Mouse (Mus musculus): ENCODE data around the gene Babam2.
"Not testable (repeated sequence)": the region's sequence is repeated elsewhere in the genome, so short reads cannot be mapped to it uniquely, and the experiment has no call there.

The Babam2 gene

DNA sequence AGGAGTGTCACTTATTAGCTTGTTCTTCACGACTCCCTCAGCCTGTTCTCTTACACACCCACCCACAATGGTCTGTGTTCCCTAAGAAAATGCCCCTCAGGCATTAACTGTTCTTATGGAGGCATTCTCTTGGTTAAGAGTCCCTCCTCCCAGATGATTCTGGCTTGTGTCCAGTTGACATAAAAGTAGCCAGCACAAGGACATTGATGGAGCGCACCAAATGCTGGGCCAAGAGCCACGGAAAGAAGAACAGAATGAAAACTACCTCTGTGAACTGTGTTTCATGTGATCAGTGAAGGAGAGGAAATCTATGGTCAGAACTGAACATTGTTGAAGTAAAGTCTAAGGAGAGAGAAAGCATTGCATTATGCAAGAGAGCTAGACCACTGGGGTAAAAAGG lies 89.7 kb downstream of the Babam2 start:
- DNase-seq (ENCODE audit: low spot score in 2 of 2): no peak

DNA sequence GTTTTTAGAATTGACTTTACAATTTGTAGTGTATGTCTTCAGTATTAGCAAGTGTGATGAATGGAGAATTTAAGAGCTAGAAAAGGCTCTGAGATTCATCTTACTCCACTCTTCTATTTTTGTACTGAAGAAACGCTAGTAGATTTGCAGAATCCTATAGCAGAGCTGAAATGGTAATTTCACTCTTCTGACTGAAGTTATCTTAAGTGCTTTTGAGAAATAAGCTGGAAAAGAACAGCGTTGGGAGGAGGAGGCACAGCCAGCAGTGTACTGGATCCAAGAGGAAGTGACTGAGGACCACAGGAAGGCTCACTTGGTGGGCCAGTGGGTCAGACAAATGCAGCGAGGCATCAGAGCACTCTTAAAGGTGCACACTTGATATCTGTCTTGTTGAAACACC lies 90.1 kb downstream of the Babam2 start:
- DNase-seq (ENCODE audit: low spot score in 2 of 2): no peak

DNA sequence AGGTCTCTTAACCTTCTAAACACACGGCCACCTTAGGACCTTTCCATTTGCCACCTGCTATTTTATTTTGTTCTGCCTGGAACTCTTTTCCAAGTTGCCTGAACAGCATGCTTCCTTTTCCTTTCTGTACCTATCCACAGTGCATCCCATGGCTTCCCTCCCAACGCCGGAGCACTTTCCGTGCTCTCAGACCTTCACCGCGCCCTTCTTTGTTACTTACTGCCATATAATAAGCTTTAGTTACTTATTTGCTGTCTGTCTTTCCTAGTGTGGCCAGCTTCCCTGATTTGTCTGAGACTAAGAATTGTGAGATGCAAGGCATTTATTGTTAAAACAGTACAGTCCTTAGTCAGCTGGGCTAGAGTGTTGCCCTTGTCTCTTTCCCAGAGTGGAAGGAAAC lies 94.9 kb downstream of the Babam2 start:
- DNase-seq (ENCODE audit: low spot score in 2 of 2): no peak

DNA sequence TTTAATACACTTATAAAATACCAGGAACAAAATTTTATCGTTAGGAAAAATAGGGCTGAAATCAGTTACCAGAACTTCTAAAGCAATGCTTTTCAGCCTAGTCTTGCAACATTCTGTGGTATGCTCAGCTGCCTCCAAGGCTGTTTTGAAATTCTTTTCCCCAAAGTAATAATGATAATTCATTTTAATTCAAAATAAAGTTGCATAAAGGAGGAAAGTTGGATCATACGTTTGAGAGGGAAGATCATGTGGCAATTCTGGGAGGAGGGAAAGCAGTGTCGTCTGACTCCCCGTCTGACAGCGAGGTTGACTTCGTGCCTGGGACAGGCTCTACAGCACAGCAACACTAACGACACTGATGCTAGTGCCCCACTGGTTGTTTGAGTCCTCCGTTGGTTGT lies 95.4 kb downstream of the Babam2 start:
- peak; percentile 21 to 24 for DNase-seq (ENCODE audit: low spot score in 2 of 2)

DNA sequence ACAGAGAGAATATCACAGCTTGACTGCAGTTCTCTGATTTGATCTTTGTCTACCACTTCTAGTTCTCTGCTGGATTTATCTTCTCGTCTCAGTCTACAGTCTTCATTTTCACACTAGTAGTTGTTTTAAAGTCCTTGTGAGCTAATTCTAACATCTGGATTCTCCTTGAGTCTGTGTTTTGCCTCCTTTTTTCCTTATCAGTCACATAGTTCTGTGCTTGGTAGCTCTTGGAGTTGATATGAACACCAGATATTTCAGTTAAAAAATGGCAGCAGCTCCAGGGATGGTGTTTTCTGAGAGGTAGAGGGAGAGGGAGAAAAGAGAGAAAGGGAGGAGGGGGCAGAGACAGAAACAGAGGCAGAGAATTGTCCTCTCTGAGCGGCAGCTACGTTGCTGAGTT lies 97.9 kb downstream of the Babam2 start:
- no peak for DNase-seq (ENCODE audit: low spot score in 2 of 2)

DNA sequence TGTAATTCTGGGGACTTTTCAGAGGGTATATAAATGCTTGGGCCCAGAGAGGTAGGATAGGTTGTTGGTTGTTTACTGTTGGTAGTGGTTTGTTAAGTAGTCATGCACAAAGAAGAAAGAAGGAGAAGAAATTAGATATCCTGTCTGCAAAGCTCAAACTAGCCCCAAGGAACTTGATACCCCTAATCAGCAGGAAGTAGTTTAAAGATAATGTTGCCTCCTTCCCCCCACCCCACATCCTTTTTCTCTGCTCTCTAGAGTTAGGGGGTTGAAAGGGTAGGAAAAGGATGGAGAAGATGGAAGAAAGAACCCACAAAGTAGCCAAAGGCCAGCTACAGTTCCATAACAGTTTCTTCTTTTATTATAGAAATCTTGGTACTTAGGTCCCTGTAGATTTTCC lies 99.5 kb downstream of the Babam2 start:
- DNase-seq (ENCODE audit: low spot score in 2 of 2): no peak

DNA sequence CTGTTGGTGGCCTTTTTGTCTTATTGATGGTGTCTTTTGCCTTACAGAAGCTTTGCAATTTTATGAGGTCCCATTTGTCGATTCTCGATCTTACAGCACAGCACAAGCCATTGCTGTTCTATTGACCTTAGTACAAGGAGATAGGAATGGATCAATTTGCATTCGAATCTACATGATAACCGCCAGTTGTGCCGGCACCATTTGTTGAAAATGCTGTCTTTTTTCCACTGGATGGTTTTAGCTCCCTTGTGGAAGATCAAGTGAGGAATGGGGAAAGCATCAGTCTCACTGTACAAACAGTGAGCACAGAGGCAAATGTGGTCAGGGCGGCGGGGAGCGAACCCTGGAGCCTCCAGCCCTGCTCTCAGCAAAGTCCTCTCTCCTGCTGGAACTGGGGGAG lies 106.7 kb downstream of the Babam2 start:
- not testable (repeated sequence) for DNase-seq (ENCODE audit: low spot score in 2 of 2)

DNA sequence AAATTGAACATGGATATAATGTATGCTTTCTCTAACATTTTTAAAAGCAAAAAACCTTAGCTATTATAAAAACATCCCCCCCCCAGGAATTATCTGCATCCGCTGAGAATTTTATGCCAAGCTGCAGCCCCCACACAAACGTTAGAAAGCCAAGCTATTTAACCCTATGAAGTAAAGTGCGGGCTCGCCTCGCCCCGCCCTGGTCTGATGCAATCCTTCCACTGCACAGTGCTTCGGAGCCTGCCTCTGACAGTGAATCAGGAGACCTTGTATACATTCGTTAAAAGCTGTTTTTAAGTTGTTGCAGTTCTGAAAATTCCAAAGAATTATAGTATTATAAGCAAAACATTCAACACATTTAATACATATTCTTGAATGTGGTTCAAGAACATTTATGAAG lies 107.3 kb downstream of the Babam2 start:
- DNase-seq (ENCODE audit: low spot score in 2 of 2): no peak

DNA sequence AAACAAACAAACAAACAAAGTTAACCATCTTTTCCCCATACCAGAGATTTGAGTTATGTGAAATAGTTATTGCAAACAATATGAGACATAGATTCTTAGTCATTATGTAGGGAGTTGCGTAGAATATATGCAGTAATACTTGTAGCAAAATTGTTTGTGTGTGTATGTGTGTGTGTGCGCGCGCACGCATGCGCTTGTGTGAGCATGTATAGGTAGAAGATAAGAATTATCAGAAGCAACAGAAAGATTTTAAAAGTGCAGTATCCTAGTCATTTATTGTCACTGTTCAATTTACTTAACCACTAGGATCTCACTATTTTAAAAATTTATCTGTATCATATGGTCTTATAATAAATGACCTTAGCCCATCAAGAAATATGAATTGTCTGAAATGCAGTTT lies 109.8 kb downstream of the Babam2 start:
- no peak for DNase-seq (ENCODE audit: low spot score in 2 of 2)

DNA sequence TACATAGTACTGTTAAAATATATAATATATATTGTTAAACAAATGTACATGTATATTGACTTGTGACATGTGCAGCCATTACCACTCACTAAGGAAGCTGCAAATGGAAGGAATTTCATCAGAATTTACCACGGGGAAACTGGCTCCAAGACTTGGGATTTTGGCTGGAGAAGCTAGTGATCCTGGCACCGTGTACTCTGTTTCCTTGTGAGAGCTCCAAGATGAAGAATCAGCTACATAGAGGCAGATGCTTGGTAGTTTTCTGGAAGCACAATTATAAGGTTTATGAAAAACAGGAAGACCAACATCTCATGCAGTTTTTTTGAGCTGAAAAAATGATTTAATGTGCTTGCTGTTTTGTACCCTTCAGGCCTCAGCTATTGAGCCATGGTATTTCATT lies 110.8 kb downstream of the Babam2 start:
- DNase-seq (ENCODE audit: low spot score in 2 of 2): peak; percentile 15 to 38

DNA sequence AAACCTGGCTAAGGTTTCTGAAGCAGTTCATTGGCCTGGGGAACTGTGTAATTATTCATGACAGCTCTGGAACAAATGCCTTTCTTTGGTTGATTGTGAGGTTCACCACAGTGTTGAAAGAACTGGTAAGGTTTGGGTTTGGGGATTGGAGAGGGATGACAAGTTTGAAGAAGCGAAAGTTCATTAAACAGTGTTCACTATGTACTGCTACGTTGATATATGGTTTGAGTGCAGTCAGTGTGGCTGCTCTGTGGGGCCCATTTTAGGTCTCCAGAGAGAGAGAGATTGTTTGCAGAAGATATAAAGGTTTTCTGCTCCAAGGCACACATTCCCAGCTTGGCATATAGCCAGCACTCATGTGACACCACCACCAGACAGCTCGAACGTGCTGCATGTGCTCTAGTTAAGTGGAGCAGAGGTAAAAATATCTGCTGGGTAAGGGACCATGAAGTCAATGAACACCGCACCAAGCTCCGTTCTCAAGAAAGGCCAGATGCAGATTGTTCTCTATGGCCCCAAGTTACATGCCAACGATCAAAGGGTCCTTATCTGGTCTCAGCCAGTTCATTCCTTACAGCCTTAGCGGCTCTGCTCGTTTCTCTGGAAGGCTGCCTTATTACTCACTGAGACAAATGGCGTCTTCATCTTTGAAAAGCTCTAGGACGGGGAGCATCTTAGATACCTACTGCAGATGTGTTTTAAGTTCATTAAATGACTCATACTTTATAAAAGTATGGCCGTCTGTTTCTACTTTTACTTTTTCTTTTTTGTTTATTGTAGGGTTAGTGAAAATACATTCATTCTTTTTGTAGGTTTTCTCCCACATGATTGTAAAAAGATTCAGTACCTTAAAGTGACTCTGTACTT lies 113.5 kb downstream of the Babam2 start:
- peak in 1 of 2 experiments; percentile 32 for DNase-seq (ENCODE audit: low spot score in 2 of 2)

DNA sequence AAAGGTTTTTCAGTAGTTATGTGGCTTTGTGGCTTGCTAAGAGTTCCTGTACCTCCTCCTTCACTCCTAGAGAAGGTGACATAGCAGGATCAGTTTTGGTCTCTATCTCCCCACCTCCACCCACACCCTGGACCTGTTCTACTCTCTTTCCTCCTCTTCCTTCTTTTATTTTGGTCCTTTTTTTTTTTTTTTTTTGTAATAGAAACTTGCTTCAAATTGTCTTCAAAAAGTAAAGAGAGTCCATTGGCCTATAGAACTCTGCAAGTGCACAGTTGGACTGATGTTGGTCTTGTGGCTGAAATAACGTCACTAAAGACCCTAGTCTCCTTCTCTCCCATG lies 114.1 kb downstream of the Babam2 start:
- DNase-seq (ENCODE audit: low spot score in 2 of 2): no peak

DNA sequence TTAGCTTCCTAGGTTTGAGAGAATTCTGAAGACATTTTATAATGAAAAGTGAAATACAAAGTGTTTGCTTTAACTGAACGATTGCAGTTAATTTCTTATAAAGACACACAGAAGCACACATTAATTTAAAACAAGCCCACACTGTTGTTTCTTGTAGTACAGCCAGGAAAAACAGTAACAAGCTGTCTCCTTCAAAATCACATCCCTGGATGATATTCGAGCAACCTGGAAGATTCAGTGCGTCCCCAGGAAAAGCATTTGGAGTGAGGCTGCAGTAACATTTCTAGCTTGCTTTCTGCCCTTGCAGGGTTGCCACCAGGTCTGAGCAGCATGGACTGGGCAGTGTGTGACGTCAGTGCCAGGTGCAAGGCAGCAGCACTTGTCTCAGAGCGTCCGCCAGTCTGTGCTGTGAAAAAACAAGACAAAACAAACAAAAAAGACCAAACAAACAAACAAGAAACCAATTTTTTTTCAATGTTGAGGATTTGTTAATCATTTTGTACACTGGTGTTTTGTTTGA lies 115.7 kb downstream of the Babam2 start:
- DNase-seq (ENCODE audit: low spot score in 2 of 2): no peak

DNA sequence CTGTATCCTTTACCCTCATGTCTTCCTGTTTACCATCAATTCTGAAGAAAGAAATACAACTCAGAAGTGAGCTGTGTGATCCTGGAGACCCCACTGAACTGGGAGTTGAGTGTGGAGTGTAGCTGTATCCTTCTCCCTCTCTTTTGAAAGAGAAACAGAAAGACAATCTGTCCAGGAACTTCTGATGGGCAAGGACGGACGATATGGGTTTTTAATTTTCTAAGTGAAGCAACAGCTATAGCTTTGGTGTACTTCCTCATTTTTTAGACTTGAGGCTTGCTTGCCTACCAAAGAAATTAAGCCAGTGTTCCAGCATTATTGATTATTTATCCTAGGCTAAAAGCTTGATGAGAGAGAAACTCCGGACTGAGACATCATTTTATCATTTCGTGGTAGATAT lies 116.6 kb downstream of the Babam2 start:
- DNase-seq (ENCODE audit: low spot score in 2 of 2): no peak

DNA sequence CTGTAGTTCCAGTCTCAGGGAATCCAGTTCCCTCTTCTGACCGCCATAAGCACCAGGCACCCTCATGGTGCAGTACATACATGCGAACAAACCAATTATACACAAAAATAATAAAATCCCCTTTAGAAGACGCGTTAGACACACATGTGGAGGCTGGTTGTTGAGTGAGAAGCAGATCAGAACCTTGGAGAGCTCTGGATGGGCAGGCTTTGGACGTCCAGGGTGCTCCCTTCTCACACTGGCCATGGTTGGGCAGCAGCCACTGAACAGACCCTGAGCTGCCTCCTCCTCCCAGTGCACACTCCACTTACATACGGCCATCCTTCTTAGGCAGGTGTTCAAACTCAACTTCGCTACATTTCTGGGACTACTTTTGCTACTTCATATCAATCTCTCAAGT lies 117.6 kb downstream of the Babam2 start:
- DNase-seq (ENCODE audit: low spot score in 2 of 2): no peak

DNA sequence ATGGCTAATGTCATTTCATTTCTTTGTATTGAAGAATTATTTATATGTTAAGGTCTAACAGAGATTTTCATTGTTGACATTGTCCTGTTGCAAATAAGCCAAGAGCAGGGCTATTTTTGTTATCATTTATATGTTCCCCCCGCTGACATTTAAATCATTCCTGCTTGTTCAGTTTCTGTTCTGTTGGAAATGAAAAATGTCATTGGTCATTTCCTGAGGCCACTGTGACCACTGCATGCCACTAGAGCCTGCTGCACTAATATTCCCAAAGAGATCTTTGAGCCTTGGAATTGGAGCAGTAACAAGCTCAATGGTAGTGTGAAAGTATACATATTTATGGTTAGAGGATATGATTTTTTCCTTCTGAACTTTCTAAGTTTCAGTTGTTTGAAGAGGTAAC lies 118.6 kb downstream of the Babam2 start:
- no peak for DNase-seq (ENCODE audit: low spot score in 2 of 2)

DNA sequence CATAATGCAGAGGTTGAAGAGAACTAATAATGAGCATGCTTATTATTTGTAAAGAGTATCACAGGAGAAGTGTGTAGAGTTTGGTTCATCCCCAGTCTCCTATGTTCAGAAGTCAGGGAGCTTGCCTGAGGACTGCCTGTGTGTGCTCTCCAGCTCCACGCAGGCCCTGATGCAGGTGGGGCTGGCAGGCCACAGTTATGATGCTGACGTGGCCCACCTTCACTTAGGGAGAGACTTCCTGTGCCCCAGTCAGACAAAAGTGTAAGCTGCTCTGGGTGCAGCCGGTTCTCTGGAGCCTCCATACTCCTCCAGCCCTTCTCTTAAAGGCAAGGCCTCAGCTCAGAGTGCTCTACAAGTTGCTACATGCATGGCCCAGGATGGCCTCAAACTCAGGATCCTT lies 123.3 kb downstream of the Babam2 start:
- no peak for DNase-seq (ENCODE audit: low spot score in 2 of 2)

DNA sequence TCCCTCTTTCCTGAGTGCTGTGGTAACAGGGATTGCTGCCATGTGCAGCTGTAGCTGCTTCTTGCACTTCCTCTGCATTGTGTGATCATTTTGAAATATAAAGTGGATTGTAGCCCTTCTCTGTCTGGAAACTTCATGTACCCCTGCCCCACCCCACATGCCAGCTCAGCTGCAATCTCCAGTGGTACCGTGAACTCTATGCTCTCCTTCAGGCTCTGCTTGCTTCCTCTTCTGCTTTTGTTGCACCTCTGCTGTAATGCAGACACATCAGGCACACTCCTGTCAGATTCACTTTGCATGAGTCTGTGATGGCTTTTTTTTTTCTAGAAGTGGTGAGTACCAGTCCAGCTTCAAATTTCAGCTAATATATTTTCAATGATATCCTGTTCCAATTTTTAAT lies 123.7 kb downstream of the Babam2 start:
- DNase-seq (ENCODE audit: low spot score in 2 of 2): no peak

DNA sequence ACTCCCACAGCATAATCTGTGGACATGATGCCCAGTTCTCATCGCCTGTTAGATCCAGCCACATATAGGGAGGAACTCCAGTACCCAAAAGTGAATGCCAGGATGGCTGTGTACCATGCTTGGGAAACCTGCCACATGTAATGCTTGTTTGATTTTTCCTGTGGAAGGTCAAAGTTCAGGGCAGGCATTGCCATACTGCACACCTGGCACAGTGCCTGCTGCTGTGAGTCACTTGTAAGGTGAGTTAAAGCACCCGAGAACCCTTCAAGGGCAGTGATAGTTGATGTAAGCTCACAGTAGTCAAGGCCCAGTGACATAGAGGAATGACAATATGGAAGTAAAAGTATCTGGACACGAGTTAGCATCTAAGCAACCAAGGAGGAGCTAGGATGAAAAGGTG lies 126.2 kb downstream of the Babam2 start:
- no peak for DNase-seq (ENCODE audit: low spot score in 2 of 2)

DNA sequence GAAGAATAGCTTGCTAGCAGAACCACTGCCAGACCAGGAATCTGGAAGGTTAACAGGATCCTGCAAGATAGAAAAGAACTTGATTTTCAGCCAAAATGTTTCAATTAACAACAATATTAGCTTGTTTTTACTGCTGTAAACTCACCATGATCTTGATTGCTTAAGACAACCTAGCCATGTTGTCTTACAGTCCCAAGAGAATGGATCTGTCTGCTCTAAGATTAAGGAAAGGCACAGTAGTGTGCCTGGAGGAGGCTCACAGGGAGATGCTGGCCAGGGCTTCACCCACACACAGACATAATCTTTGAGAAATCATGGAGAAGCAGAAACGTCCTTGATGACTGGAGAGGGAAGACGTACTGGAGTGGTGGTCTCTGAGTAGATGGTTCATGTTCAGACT lies 126.6 kb downstream of the Babam2 start:
- no peak for DNase-seq (ENCODE audit: low spot score in 2 of 2)

DNA sequence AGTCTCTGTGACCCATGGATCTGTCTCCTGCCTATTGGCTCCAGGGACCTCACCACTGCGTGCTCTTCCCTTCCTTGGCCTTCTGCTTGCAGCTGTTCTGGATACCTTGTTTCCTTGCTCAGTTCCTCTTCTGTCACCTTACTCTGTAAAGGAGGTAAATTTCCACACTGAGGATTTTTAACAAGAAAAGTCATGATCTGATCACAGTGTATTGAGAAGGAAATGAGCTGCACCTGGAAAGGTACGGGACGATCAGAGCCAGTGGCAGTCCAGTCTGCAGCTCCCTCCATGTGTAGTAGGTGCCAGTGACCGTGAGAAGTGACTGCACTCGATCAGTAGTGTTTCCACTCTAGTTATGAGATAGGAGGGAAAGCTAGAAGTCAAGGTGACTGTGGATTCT lies 129.8 kb downstream of the Babam2 start:
- DNase-seq (ENCODE audit: low spot score in 2 of 2): no peak

DNA sequence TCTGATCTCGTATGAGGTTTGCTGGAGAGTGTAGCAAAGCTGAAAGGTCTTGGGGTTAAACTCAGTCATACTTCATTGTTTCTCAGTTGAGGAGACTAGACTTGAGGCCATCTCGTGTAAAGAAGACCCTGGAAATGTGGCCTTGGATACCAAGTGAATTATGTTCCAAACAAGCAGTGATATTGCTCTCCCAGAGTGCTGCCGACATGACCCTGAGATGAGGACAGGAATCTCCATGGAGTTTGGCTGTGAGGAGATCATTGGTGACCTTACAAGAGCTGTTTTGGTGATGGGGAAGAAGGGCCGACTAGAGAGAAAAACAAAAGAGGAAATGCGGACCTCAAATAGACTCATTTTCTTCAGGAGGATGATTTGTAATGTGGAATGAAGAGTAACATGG lies 130.4 kb downstream of the Babam2 start:
- no peak for DNase-seq (ENCODE audit: low spot score in 2 of 2)

DNA sequence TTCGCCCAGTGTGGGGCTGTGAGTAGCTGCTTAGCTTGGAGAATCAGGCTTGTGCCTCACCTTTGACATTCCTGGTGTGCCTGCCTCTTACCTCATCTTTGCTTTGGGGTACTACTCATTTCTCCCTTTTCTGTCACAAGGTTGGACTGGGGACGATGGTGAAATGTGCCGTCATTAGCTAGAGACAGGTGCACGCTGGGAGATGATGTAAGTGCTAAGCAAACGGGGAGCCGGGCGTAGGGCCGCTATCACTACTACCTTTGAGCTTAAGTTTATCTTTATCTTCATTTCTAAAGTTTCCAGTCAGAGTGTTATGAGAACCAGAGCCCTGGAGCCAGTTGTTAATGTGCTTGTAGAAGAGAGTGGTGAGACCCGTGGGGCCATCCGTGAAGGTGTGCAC lies 131.3 kb downstream of the Babam2 start:
- DNase-seq (ENCODE audit: low spot score in 2 of 2): no peak

DNA sequence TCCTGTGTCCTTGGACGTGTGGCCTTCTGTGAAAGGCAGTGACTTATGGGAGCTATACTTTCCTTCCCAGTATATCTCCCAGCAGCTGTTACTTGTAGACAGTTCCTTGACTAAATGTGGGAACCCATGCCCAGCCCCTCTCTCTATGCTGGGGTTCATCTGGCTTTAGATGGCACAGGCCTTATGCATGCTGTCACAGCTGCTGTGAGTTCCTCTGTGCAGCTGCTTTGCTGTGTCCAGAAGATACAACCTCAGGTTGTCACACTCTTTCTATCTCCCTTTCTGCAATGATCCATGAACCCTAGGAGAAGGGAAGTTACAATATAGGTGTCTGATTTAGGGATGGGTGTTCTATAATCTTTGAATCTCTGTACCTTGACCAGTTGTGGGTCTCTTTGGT lies 132.1 kb downstream of the Babam2 start:
- DNase-seq (ENCODE audit: low spot score in 2 of 2): no peak

Measured in heart, adult 9 months (tissue).